Mouse (Mus musculus) heart, embryonic 11.5 days (tissue): ENCODE data around the gene Ndufs8. TPM values are rescaled to one million over a fixed set of nuclear protein-coding genes. Genes with fewer than 3 reads are reported as not detected.

Experiments used
- ATAC-seq: fragments of 200-750 bp; cut with Nextera tagmentation; replicated peaks from 2 replicates; pipeline ENCODE4 v1.8.0; 2017; ENCODE audit warnings: moderate library complexity; ENCODE audit not compliant: insufficient number of reproducible peaks, low FRiP score, low TSS enrichment
- H3K27ac ChIP-seq: fragments of 300-500 bp; sonication (generic); 2 replicates; pipeline ENCODE4 v1.5.1; 2014; ENCODE audit warnings: mild to moderate bottlenecking, low read depth, low read length
- H3K27me3 ChIP-seq: fragments of 300-500 bp; sonication (generic); 2 replicates; pipeline ENCODE4 v1.6.1; 2014; ENCODE audit warnings: mild to moderate bottlenecking, low read length, mixed read lengths; ENCODE audit not compliant: control insufficient read depth, insufficient read depth
- H3K36me3 ChIP-seq: fragments of 300-500 bp; sonication (generic); 2 replicates; pipeline ENCODE4 v1.6.1; 2014; ENCODE audit warnings: mild to moderate bottlenecking, low read length, moderate library complexity, mixed read lengths; ENCODE audit not compliant: control insufficient read depth, insufficient read depth
- H3K4me1 ChIP-seq: fragments of 300-500 bp; sonication (generic); 2 replicates; pipeline ENCODE4 v1.6.1; 2014; ENCODE audit warnings: low read length; ENCODE audit not compliant: control insufficient read depth, insufficient read depth
- H3K4me2 ChIP-seq: fragments of 300-500 bp; sonication (generic); 2 replicates; pipeline ENCODE4 v1.6.1; 2014; ENCODE audit warnings: mild to moderate bottlenecking, moderate library complexity
- H3K4me3 ChIP-seq: fragments of 300-500 bp; sonication (generic); 2 replicates; pipeline ENCODE4 v1.5.1; 2014; ENCODE audit warnings: low read depth, low read length
- H3K9ac ChIP-seq: fragments of 300-500 bp; sonication (generic); 2 replicates; pipeline ENCODE4 v1.6.1; 2014; ENCODE audit warnings: mild to moderate bottlenecking, low read depth, low read length, moderate library complexity
- H3K9me3 ChIP-seq: fragments of 300-500 bp; sonication (generic); replicated peaks from 2 replicates; pipeline ENCODE4 v1.6.1; 2016; ENCODE audit warnings: low read length; ENCODE audit not compliant: control insufficient read depth
- WGBS: fragments of 180-500 bp; shearing (Covaris S2); extraction: QIAGEN DNeasy Blood & Tissue Kit; methylation state at CpG from one replicate; pipeline ENCODE4 v1.1.7; 2014; ENCODE audit not compliant: insufficient replicate concordance; 5-methylcytosine and 5-hydroxymethylcytosine counted together
- polyA plus RNA-seq: library from polyadenylated mRNA; unstranded; fragments of >200 nt; fragmentation: Nextera tagmentation; extraction: Ambion mirVana; gene quantifications from 2 replicates; pipeline ENCODE4 v1.2.1, GENCODE M21; 2014

Gene Ndufs8
- polyA plus RNA-seq, 1 experiment from 2014 or later, result 376 TPM

GRCm38 (mm10) chr19:3905261-3905969 lies 7.2 kb downstream of the Ndufs8 start:
- H3K4me2 ChIP-seq, result peak overlapping the region; percentile 90
- H3K4me3 ChIP-seq, result peak overlapping the region; percentile 60
- no peaks in the 10 kb centered on the region for H3K9me3 ChIP-seq
- peak overlapping the region; percentile 80 for H3K27ac ChIP-seq
- H3K9ac ChIP-seq, result peak overlapping the region; percentile 67
- H3K27me3 ChIP-seq, result no peaks in the 10 kb centered on the region
- WGBS, result 32% methylated on average over 6 of the region's 6 CpGs
- no peak for ATAC-seq
- H3K36me3 ChIP-seq, result 0 out of 2 replicates have a peak, but pooled peaks cover 11% of the 10 kb centered on the region
- H3K4me1 ChIP-seq, result peaks cover 23% of the 10 kb centered on the region

- Histone ChIP-seq H3K27me3 (no peaks in the 10 kb centered on the region), H3K9ac (no peak overlapping the region), H3K4me1 (peaks cover 23% of the 10 kb centered on the region), H3K9me3 (no peaks in the 10 kb centered on the region), H3K4me3 (no peak overlapping the region), H3K27ac (no peak overlapping the region), H3K4me2 (peak overlapping the region; percentile 90), H3K36me3 (0 out of 2 replicates have a peak, but pooled peaks cover 11% of the 10 kb centered on the region)
- 67% methylated on average over 10 of the region's 10 CpGs for WGBS
- ATAC-seq, result no peak
These were observed 8.3 kb downstream of the Ndufs8 start for GRCm38 (mm10) chr19:3904363-3904675.

- no peak overlapping the region for H3K4me2 ChIP-seq
- WGBS, result 72% methylated on average over 25 of the region's 25 CpGs
- no peak for ATAC-seq
- H3K4me3 ChIP-seq, result no peak overlapping the region
- H3K9ac ChIP-seq, result no peak overlapping the region
- 0 out of 2 replicates have a peak, but pooled peaks cover 11% of the 10 kb centered on the region for H3K36me3 ChIP-seq
- H3K27me3 ChIP-seq, result no peaks in the 10 kb centered on the region
- no peak overlapping the region for H3K27ac ChIP-seq
- H3K9me3 ChIP-seq, result no peaks in the 10 kb centered on the region
- peaks cover 23% of the 10 kb centered on the region for H3K4me1 ChIP-seq
These were observed 8.8 kb downstream of the Ndufs8 start for GRCm38 (mm10) chr19:3903648-3904362.

- H3K4me3 ChIP-seq, result no peak overlapping the region
- H3K9ac ChIP-seq, result no peak overlapping the region
- no peaks in the 10 kb centered on the region for H3K27me3 ChIP-seq
- H3K4me1 ChIP-seq, result peaks cover 23% of the 10 kb centered on the region
- H3K27ac ChIP-seq, result no peak overlapping the region
- whole genome bisulfite sequencing, result 84% methylated on average over 12 of the region's 12 CpGs
- H3K4me2 ChIP-seq, result no peak overlapping the region
- no peak for ATAC-seq
- 0 out of 2 replicates have a peak, but pooled peaks cover 8% of the 10 kb centered on the region for H3K36me3 ChIP-seq
- H3K9me3 ChIP-seq, result no peaks in the 10 kb centered on the region
These were observed 9.6 kb downstream of the Ndufs8 start for GRCm38 (mm10) chr19:3902966-3903365.

- H3K9me3 ChIP-seq, result no peaks in the 10 kb centered on the region
- no peaks in the 10 kb centered on the region for H3K27me3 ChIP-seq
- H3K27ac ChIP-seq, result no peak overlapping the region
- peaks cover 10% of the 10 kb centered on the region; the same call in 1 of the 2 replicates for H3K4me1 ChIP-seq
- peaks cover 13% of the 10 kb centered on the region; the same call in 1 of the 2 replicates for H3K36me3 ChIP-seq
- no peak overlapping the region for H3K4me2 ChIP-seq
- no peak for ATAC-seq
- WGBS, result 90% methylated on average over 4 of the region's 4 CpGs
- no peak overlapping the region for H3K4me3 ChIP-seq
- no peak overlapping the region for H3K9ac ChIP-seq
These were observed 13.0 kb downstream of the Ndufs8 start for GRCm38 (mm10) chr19:3899618-3900017.

- Histone ChIP-seq H3K27me3 (no peaks in the 10 kb centered on the region), H3K9me3 (no peaks in the 10 kb centered on the region), H3K4me3 (no peak overlapping the region), H3K27ac (no peak overlapping the region), H3K9ac (no peak overlapping the region), H3K36me3 (peaks cover 17% of the 10 kb centered on the region; the same call in 1 of the 2 replicates), H3K4me2 (no peak overlapping the region), H3K4me1 (peaks cover 6% of the 10 kb centered on the region; the same call in 1 of the 2 replicates)
- WGBS, result 79% methylated on average over 7 of the region's 7 CpGs
- ATAC-seq, result no peak
These were observed 13.6 kb downstream of the Ndufs8 start for GRCm38 (mm10) chr19:3898952-3899351.

GRCm38 (mm10) chr19:3897557-3897956 lies 15.0 kb downstream of the Ndufs8 start:
- peaks cover 17% of the 10 kb centered on the region; the same call in 1 of the 2 replicates for H3K36me3 ChIP-seq
- no peak overlapping the region for H3K4me2 ChIP-seq
- peaks cover 6% of the 10 kb centered on the region; the same call in 1 of the 2 replicates for H3K4me1 ChIP-seq
- 87% methylated on average over 5 of the region's 5 CpGs for WGBS
- H3K4me3 ChIP-seq, result no peak overlapping the region
- H3K9me3 ChIP-seq, result no peaks in the 10 kb centered on the region
- ATAC-seq, result no peak
- no peaks in the 10 kb centered on the region for H3K27me3 ChIP-seq
- no peak overlapping the region for H3K27ac ChIP-seq
- no peak overlapping the region for H3K9ac ChIP-seq

GRCm38 (mm10) chr19:3896208-3896607 lies 16.4 kb downstream of the Ndufs8 start:
- no peaks in the 10 kb centered on the region for H3K9me3 ChIP-seq
- H3K4me1 ChIP-seq, result peaks cover 6% of the 10 kb centered on the region; the same call in 1 of the 2 replicates
- no peak overlapping the region for H3K27ac ChIP-seq
- no peak overlapping the region for H3K9ac ChIP-seq
- no peak overlapping the region for H3K4me2 ChIP-seq
- 90% methylated on average over 10 of the region's 10 CpGs for WGBS
- H3K4me3 ChIP-seq, result no peak overlapping the region
- H3K36me3 ChIP-seq, result peaks cover 8% of the 10 kb centered on the region; the same call in 1 of the 2 replicates
- H3K27me3 ChIP-seq, result no peaks in the 10 kb centered on the region
- no peak for ATAC-seq
